Mouse (Mus musculus) stomach, postnatal 0 days (tissue): ENCODE results near the gene Cnot10. TPM values are rescaled to one million over a fixed set of nuclear protein-coding genes. Genes with fewer than 3 reads are reported as not detected.

Experiments
- ATAC-seq: fragments of 200-750 bp; cut with Nextera tagmentation; 2 replicates; pipeline ENCODE4 v1.8.0; 2017; ENCODE audit not compliant: low FRiP score, low TSS enrichment
- DNase-seq: peaks from one replicate; pipeline ENCODE4 v3.0.0-alpha.2; 2016; ENCODE audit warnings: low spot score
- H3K27ac ChIP-seq: fragments of 300-500 bp; sonication (generic); replicated peaks from 2 replicates; pipeline ENCODE4 v1.5.1; 2014; ENCODE audit warnings: mild to moderate bottlenecking, control low read depth
- H3K27me3 ChIP-seq: fragments of 300-500 bp; sonication (generic); 2 replicates; pipeline ENCODE4 v1.6.1; 2014; ENCODE audit warnings: low read length; ENCODE audit not compliant: control insufficient read depth, insufficient read depth
- H3K36me3 ChIP-seq: fragments of 300-500 bp; sonication (generic); 2 replicates; pipeline ENCODE4 v1.6.1; 2014; ENCODE audit warnings: low read length, mixed read lengths; ENCODE audit not compliant: control insufficient read depth, insufficient read depth
- H3K4me1 ChIP-seq: fragments of 300-500 bp; sonication (generic); replicated peaks from 2 replicates; pipeline ENCODE4 v1.6.1; 2014; ENCODE audit warnings: antibody characterized with exemption; ENCODE audit not compliant: control insufficient read depth, insufficient read depth
- H3K4me2 ChIP-seq: fragments of 300-500 bp; sonication (generic); replicated peaks from 2 replicates; pipeline ENCODE4 v1.6.1; 2014; ENCODE audit warnings: low read depth, mild to moderate bottlenecking, control low read depth, moderate library complexity
- H3K4me3 ChIP-seq: fragments of 300-500 bp; sonication (generic); 2 replicates; pipeline ENCODE4 v1.5.1; 2014; ENCODE audit warnings: low read depth, low read length, control low read depth
- H3K9ac ChIP-seq: fragments of 300-500 bp; sonication (generic); 2 replicates; pipeline ENCODE4 v1.6.1; 2014; ENCODE audit warnings: mild to moderate bottlenecking, low read length, control low read depth, mixed read lengths
- H3K9me3 ChIP-seq: fragments of 300-500 bp; sonication (generic); 2 replicates; pipeline ENCODE4 v1.6.1; 2016; ENCODE audit warnings: low read length; ENCODE audit not compliant: control insufficient read depth
- CTCF ChIP-seq: IDR thresholded peaks from 2 replicates; pipeline ENCODE4 v1.5.1; 2016; ENCODE audit warnings: antibody characterized with exemption, low read depth, mild to moderate bottlenecking, moderate library complexity
- EP300 ChIP-seq: optimal IDR thresholded peaks from 2 replicates; pipeline ENCODE3; 2016; ENCODE audit warnings: antibody characterized with exemption
- WGBS: fragments of 180-500 bp; shearing (Covaris S2); extraction: QIAGEN DNeasy Blood & Tissue Kit; methylation state at CpG from one replicate; pipeline ENCODE4 v1.1.7; 2014; 5-methylcytosine and 5-hydroxymethylcytosine counted together
- polyA plus RNA-seq: library from polyadenylated mRNA; unstranded; fragments of >200 nt; fragmentation: Nextera tagmentation; extraction: Ambion mirVana; gene quantifications from 2 replicates; pipeline ENCODE4 v1.2.1, GENCODE M21; 2015

Gene Cnot10
- polyA plus RNA-seq, 1 experiment from 2014 or later, result 24.4 TPM

DNA sequence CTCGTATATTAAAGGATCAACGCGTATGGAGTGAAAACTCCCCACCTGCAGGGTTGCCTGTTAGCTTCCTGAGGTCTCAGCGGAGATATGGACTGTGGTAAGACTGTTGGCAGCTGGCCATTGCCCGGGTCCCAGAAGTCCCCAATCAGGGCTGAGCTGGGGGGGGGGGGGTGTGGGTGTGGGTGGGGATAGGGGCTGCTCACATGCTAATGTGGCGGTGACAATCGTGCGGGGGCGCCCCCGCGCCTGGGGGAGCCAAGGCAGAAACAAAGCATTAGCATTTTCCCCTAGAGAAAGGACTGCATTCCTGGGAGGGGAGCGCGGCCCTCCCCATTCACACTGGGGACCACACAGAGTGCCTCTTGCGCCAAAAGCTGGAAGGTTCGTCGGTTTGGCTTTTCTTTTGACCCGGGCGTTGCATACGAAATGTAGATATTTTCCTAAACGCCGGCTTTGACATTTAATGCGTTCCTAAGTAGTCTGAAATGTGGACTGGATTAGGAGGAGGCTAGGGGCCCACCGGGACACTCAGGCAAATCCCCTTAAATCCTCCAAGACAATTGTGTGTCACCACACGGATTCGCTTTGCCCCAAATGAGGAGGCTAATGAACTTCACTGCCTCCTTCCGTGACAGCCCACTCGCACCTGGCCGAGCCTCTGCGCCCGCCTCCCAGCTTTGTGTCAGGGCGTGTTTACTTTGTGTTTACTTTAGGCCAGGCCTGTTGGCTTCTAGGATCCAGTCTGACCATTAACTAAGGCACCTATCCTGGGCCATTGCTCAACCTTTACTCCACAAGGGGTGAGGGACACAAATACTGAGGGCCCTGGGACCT is 55.6 kb downstream of the Cnot10 start:
- TF ChIP-seq CTCF, result no peak
- no peak for TF ChIP-seq EP300
- H3K4me1 ChIP-seq, result no peaks in the 10 kb centered on the region
- ATAC-seq (peak; percentile 92), DNase-seq (peak; percentile 83)
- peak overlapping the region; percentile 46 for H3K4me3 ChIP-seq
- no peaks in the 10 kb centered on the region for H3K36me3 ChIP-seq
- H3K27me3 ChIP-seq, result no peaks in the 10 kb centered on the region
- H3K9me3 ChIP-seq, result no peaks in the 10 kb centered on the region
- WGBS, result 9% methylated on average over 31 of the region's 31 CpGs
- H3K4me2 ChIP-seq, result peak overlapping the region; percentile 84
- peak overlapping the region; percentile 50 for H3K9ac ChIP-seq
- peak overlapping the region; percentile 78 for H3K27ac ChIP-seq

DNA sequence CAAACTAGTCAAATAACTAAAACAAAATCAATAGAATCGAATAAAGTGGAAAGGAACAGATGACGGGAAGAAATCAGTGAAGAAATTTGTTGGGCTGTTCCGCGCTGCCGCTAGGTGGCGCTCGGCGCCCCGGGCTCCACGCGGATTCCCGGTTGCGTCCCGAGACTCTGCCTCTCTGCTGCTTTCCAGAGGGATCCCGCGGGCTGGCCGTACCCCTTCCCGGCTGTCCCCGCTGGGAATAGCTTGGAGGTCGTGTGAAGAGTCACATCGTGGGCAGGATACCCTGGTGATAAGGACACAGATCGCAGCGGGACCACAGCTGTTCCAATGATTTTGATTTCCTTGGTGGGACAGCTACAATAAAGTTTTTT is 56.2 kb downstream of the Cnot10 start:
- DNase-seq (peak; percentile 86), ATAC-seq (peak; percentile 59; the same call in 1 of the 2 replicates)
- no peaks in the 10 kb centered on the region for H3K27me3 ChIP-seq
- H3K27ac ChIP-seq, result peak overlapping the region; percentile 78
- no peaks in the 10 kb centered on the region for H3K4me1 ChIP-seq
- peak overlapping the region; percentile 84 for H3K4me2 ChIP-seq
- no peaks in the 10 kb centered on the region for H3K9me3 ChIP-seq
- TF ChIP-seq EP300 (no peak), CTCF (peak; percentile 93)
- H3K9ac ChIP-seq, result peak overlapping the region; percentile 50
- under 1% methylated on average over 23 of the region's 23 CpGs for WGBS
- no peaks in the 10 kb centered on the region for H3K36me3 ChIP-seq
- H3K4me3 ChIP-seq, result peak overlapping the region; percentile 46

DNA sequence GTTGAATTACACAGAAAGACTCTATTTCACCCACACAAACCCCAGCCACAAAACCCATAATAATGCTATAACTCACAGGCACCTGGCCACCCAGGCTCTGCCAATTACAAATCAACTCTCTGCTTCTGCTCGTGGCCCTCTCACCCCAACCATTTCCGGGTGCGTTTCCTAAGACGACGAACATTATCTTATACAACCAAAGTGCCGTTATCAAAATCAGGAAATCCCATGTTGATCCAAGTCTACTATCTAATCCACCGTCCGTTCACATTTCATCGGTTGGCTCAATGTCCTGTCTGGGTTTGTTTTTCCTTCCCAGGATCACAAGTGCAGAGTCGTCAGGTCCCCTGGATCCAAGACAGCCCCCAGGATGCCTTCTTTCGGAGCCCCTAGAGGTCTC is 61.3 kb downstream of the Cnot10 start:
- Histone ChIP-seq H3K27ac (no peak overlapping the region), H3K4me3 (no peak overlapping the region), H3K27me3 (no peaks in the 10 kb centered on the region), H3K36me3 (no peaks in the 10 kb centered on the region), H3K4me2 (no peak overlapping the region), H3K9ac (no peak overlapping the region), H3K9me3 (no peaks in the 10 kb centered on the region), H3K4me1 (no peaks in the 10 kb centered on the region)
- ATAC-seq, result no peak
- no peak for DNase-seq
- WGBS, result 50% methylated on average over 11 of the region's 11 CpGs
- TF ChIP-seq CTCF, result no peak
- no peak for TF ChIP-seq EP300

DNA sequence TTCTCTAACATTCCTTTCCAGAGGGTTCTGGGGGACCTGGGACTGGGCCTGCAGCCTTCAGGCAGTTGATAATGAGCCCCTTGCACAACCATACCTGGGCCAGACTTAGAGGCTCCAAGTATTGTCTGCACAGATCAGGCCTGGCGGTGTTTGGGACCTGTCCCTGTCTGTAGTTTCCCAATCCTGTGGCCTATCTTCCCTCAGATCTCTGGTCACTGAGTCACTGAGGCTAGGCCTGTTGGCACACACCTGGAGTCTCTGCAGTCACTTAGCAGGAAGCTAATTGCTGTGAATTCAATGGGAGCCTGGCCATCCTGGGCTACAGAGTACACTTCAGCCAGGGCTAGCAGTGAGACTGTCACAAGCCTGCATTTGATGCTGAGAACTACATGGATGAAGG is 64.0 kb downstream of the Cnot10 start:
- DNase-seq (no peak), ATAC-seq (no peak)
- WGBS, result 84% methylated on average over 1 of the region's 1 CpGs
- Histone ChIP-seq H3K27me3 (no peaks in the 10 kb centered on the region), H3K4me2 (no peak overlapping the region), H3K9ac (no peak overlapping the region), H3K27ac (no peak overlapping the region), H3K36me3 (no peaks in the 10 kb centered on the region), H3K4me1 (no peaks in the 10 kb centered on the region), H3K9me3 (no peaks in the 10 kb centered on the region), H3K4me3 (no peak overlapping the region)
- TF ChIP-seq EP300 (no peak), CTCF (no peak)

DNA sequence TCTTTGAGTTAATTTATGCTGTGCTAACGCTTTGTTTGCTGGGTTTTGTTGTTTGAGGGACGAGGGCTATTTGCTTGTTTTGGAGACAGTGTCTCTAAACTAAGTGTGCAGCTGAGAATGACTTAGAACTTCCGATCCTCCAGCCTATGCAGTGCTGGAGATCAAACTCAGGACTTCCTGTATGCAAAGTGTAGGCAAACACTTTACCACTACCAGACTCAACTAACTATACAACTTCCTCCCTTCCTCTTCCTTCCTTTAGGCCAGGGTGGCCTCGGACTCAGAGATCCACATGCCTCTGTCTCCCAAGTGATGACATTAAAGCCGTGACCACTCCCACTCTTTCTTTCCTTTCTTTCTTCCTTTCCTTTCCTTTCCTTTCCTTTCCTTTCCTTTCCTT is 66.5 kb downstream of the Cnot10 start:
- DNase-seq, result no peak
- Histone ChIP-seq H3K27me3 (no peaks in the 10 kb centered on the region), H3K36me3 (no peaks in the 10 kb centered on the region), H3K9ac (no peak overlapping the region), H3K27ac (no peak overlapping the region), H3K4me1 (no peaks in the 10 kb centered on the region), H3K9me3 (no peaks in the 10 kb centered on the region), H3K4me2 (no peak overlapping the region), H3K4me3 (no peak overlapping the region)
- no peak for TF ChIP-seq EP300
- no peak for TF ChIP-seq CTCF
- no peak for ATAC-seq
- 57% methylated on average over 5 of the region's 5 CpGs for WGBS

DNA sequence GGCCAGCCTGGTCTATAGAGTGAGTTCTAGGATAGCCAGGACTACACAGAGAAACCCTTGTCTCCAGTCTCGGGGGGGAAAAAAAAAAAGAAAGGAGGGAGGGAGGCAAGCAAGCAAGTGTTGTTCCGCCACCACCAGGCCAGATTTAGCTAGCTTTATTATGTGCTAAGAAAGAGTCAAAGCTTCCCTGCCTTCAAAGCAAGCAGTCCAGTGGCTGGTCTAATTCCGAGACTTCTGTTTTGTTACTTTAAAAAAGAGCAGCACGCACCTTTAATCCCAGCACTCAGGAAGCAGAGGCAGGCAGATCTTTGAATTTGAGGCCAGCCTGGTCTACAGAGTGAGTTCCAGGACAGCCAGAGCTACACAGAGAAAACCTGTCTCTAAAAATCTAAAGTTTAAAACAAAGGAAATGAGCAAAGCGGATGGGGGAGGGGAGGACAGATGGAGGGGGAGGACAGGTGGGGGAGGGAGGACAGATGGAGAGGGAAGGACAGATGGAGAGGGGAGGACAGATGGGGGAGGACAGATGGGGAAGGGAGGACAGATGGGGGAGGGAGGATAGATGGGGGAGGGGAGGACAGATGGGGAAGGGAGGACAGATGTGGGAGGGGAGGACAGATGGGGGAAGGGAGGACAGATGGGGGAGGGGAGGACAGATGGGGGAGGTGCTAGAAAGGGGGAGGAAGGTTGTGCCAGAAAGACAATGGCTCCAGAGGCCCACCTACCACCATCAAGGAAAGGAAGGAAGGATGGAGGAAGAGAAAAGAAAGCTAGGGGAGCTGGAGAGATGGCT is 71.1 kb downstream of the Cnot10 start:
- no peak overlapping the region for H3K4me2 ChIP-seq
- DNase-seq, result no peak
- H3K9ac ChIP-seq, result no peak overlapping the region
- no peaks in the 10 kb centered on the region for H3K4me1 ChIP-seq
- H3K27me3 ChIP-seq, result 0 out of 2 replicates have a peak, but pooled peaks cover 2% of the 10 kb centered on the region
- H3K36me3 ChIP-seq, result no peaks in the 10 kb centered on the region
- 89% methylated on average over 5 of the region's 5 CpGs for WGBS
- H3K27ac ChIP-seq, result no peak overlapping the region
- no peak overlapping the region for H3K4me3 ChIP-seq
- no peak for ATAC-seq
- H3K9me3 ChIP-seq, result no peaks in the 10 kb centered on the region
- no peak for TF ChIP-seq EP300
